In the genomic region with DNA sequence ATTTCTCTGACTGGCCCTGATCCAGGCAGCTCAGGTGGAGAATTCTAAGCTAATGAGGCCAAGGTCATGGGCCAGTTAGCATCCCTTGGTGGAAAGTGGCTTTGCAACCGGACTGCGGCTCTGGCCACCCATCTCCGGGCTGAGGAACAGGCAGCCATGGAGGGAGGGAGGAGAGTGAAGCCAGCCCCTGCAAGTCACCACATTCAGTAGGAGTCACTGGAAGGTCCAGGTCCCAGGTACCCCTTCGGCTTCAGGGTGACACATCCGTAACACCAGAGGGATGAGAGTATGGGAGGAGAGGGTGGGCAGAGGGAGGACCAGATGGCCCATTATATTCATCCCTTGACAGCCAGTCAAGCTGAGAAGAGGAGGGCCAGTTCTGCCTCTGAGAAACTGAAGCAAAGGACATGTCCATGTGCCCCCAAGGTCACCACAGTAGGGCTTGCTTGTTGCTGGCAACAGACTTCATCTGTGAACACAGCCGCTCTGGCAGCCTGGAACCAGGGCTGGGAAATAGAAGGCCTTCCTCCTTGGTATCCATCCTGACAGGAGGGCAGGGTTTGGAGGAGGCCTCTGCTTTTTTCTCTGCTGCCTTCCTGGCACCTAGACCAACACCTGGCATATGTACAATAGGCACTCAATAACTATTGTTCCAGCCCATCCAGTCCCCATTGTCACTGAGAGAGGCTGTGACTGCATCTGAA, we compare ENCODE assay signal across 12 mouse cellular contexts. TPM values are rescaled to one million over a fixed set of nuclear protein-coding genes. Genes with fewer than 3 reads are reported as not detected.
DNase-seq lines count a peak whose midpoint lies in the region; ATAC-seq and TF ChIP-seq lines count a peak whose summit lies in the region.
"Had no signal": no experiment of that assay in that cellular context is flagged by ENCODE, and none has a peak within 500 bp of the region (broad histone marks: within the 10 kb centered on the region; RNA-seq: fewer than 3 reads in every experiment).

No protein-coding gene starts in this region.

- H3K27ac ChIP-seq in heart, embryonic 15.5 days: peak overlapping the region; percentile 66
- H3K27ac ChIP-seq in cerebellum, adult 2 months (ENCODE audit: insufficient read depth, low read length): peak overlapping the region; percentile 5; the same call in 1 of the 2 replicates
- H3K27ac ChIP-seq in forebrain, embryonic 15.5 days (replicated peaks): peak overlapping the region; percentile 61
- H3K27ac ChIP-seq in midbrain, embryonic 16.5 days (ENCODE audit: low read length): peak overlapping the region; percentile 48

- peaks cover 43% of the 10 kb centered on the region for H3K4me1 ChIP-seq in heart, embryonic 15.5 days (replicated peaks)
- H3K4me1 ChIP-seq in cerebellum, adult 2 months (ENCODE audit: control insufficient read depth, insufficient read depth, low read length): peaks cover 16% of the 10 kb centered on the region
- H3K4me1 ChIP-seq in forebrain, embryonic 15.5 days: peaks cover 45% of the 10 kb centered on the region
- peaks cover 37% of the 10 kb centered on the region for H3K4me1 ChIP-seq in midbrain, embryonic 16.5 days (ENCODE audit: control insufficient read depth, insufficient read depth, low read length)

- 64% methylated on average over 6 of the region's 6 CpGs for WGBS in heart, embryonic 15.5 days
- WGBS in cerebellum, adult 2 months: 30% methylated on average over 6 of the region's 6 CpGs
- WGBS in forebrain, embryonic 15.5 days: 50% methylated on average over 6 of the region's 6 CpGs
- WGBS in midbrain, embryonic 16.5 days: 42% methylated on average over 6 of the region's 6 CpGs

- H3K4me2 ChIP-seq in heart, embryonic 15.5 days: no peak overlapping the region
- H3K4me2 ChIP-seq in forebrain, embryonic 15.5 days (replicated peaks): no peak overlapping the region
- H3K4me2 ChIP-seq in midbrain, embryonic 16.5 days (ENCODE audit: low read length): no peak overlapping the region

- no peak overlapping the region for H3K4me3 ChIP-seq in heart, embryonic 15.5 days
- no peak overlapping the region for H3K4me3 ChIP-seq in cerebellum, adult 2 months (replicated peaks; ENCODE audit: insufficient read depth, low read depth, low read length)
- H3K4me3 ChIP-seq in forebrain, embryonic 15.5 days: no peak overlapping the region
- H3K4me3 ChIP-seq in midbrain, embryonic 16.5 days (ENCODE audit: low read depth, low read length): no peak overlapping the region

- ATAC-seq in heart, embryonic 15.5 days (replicated peaks; ENCODE audit: insufficient number of reproducible peaks, insufficient read depth, low FRiP score, low read depth): no peak
- ATAC-seq in forebrain, embryonic 15.5 days (replicated peaks): no peak
- no peak for ATAC-seq in midbrain, embryonic 16.5 days
- ATAC-seq in inflammation-experienced regulatory T-cells, adult 6 months: no peak

- no peak for DNase-seq in heart, postnatal 4 days
- DNase-seq in cerebellum, adult 2 months: peak; percentile 55 to 68
- no peak for DNase-seq in layer of hippocampus, postnatal 10 days (ENCODE audit: low spot score in 2 of 2)
- no peak for DNase-seq in gastrocnemius, adult 18-20 months (ENCODE audit: low spot score)
- DNase-seq: kidney, adult 9 months had no signal

- no peaks in the 10 kb centered on the region for H3K27me3 ChIP-seq in heart, embryonic 15.5 days
- no peaks in the 10 kb centered on the region for H3K27me3 ChIP-seq in cerebellum, adult 2 months (ENCODE audit: control insufficient read depth, insufficient read depth, low read length)
- no peaks in the 10 kb centered on the region for H3K27me3 ChIP-seq in forebrain, embryonic 15.5 days
- no peaks in the 10 kb centered on the region for H3K27me3 ChIP-seq in midbrain, embryonic 16.5 days (ENCODE audit: control insufficient read depth, insufficient read depth, low read depth, low read length)

- no peak for TF ChIP-seq POLR2A in cerebellum, adult 2 months (IDR thresholded peaks at IDR 0.05; ENCODE audit: borderline replicate concordance, insufficient read depth, low read length)

- H3K9me3 ChIP-seq in heart, embryonic 15.5 days (replicated peaks): no peaks in the 10 kb centered on the region
- H3K9me3 ChIP-seq in forebrain, embryonic 15.5 days: no peaks in the 10 kb centered on the region
- no peaks in the 10 kb centered on the region for H3K9me3 ChIP-seq in midbrain, embryonic 16.5 days (replicated peaks; ENCODE audit: control insufficient read depth, low read length, poor library complexity, severe bottlenecking)

- no peak overlapping the region for H3K9ac ChIP-seq in heart, embryonic 15.5 days
- H3K9ac ChIP-seq in forebrain, embryonic 15.5 days (replicated peaks): no peak overlapping the region
- no peak overlapping the region for H3K9ac ChIP-seq in midbrain, embryonic 16.5 days (ENCODE audit: low read depth, low read length)

- H3K36me3 ChIP-seq in heart, embryonic 15.5 days: no peaks in the 10 kb centered on the region
- H3K36me3 ChIP-seq in forebrain, embryonic 15.5 days: no peaks in the 10 kb centered on the region
- H3K36me3 ChIP-seq in midbrain, embryonic 16.5 days (ENCODE audit: control insufficient read depth, insufficient read depth, low read length): no peaks in the 10 kb centered on the region

- no peak for TF ChIP-seq CTCF in cerebellum, adult 2 months (IDR thresholded peaks at IDR 0.05; ENCODE audit: borderline replicate concordance, insufficient read depth, low read depth, low read length)

RNA-seq across cellular contexts. Expression of gene Apol7a, which starts 43.9 kb away (rescaled TPM):
- polyA plus RNA-seq in heart, embryonic 15.5 days (2015; fragmentation: Nextera tagmentation; extraction: Ambion mirVana): 0.14 and 0.15 TPM in 2 replicates
- total RNA-seq in heart, postnatal 4 days (2021): under 1 TPM in 1 of 2 experiments, not detected in 1; 0.12 TPM
- 0.06 and 0.07 TPM in 2 replicates for polyA plus RNA-seq in cerebellum, adult 2 months (2012; rRNA removed)
- polyA plus RNA-seq in forebrain, embryonic 15.5 days (2015; fragmentation: Nextera tagmentation; extraction: Ambion mirVana): not detected in 2 replicates
- polyA plus RNA-seq in midbrain, embryonic 16.5 days (2015; fragmentation: Nextera tagmentation; extraction: Ambion mirVana): not detected in 2 replicates
- not detected for polyA plus RNA-seq in inflammation-experienced regulatory T-cells, adult 6 months (2017; shearing (Covaris generic))
- total RNA-seq in layer of hippocampus, postnatal 10 days (2021): under 1 TPM; 0.32 to 0.42 TPM
- 1 to 10 TPM in 1 of 2 experiments, under 1 TPM in 1; 0.76 to 1.1 TPM for total RNA-seq in gastrocnemius, adult 18-20 months (2021)
- total RNA-seq: megakaryocyte, adult 5-6 weeks; MEL had no signal
- polyA plus RNA-seq: thymus, postnatal 0 days had no signal

RNA-seq across cellular contexts. Expression of gene Rbfox2, which starts 48.2 kb away (rescaled TPM):
- polyA plus RNA-seq in heart, embryonic 15.5 days (2015; fragmentation: Nextera tagmentation; extraction: Ambion mirVana): 54.6 and 61.2 TPM in 2 replicates
- total RNA-seq in heart, postnatal 4 days (2021): 100 to 1,000 TPM; 175 to 186 TPM
- 177 and 188 TPM in 2 replicates for polyA plus RNA-seq in cerebellum, adult 2 months (2012; rRNA removed)
- polyA plus RNA-seq in forebrain, embryonic 15.5 days (2015; fragmentation: Nextera tagmentation; extraction: Ambion mirVana): 173 and 183 TPM in 2 replicates
- polyA plus RNA-seq in midbrain, embryonic 16.5 days (2015; fragmentation: Nextera tagmentation; extraction: Ambion mirVana): 165 and 177 TPM in 2 replicates
- not detected for polyA plus RNA-seq in inflammation-experienced regulatory T-cells, adult 6 months (2017; shearing (Covaris generic))
- 100 to 1,000 TPM; 232 to 253 TPM for total RNA-seq in layer of hippocampus, postnatal 10 days (2021)
- 10 to 100 TPM; 55.1 to 60.4 TPM for total RNA-seq in gastrocnemius, adult 18-20 months (2021)

RNA-seq across cellular contexts. Expression of gene Apol9a, which starts 55.9 kb away (rescaled TPM):
- 0.53 and 0.79 TPM in 2 replicates for polyA plus RNA-seq in heart, embryonic 15.5 days (2015; fragmentation: Nextera tagmentation; extraction: Ambion mirVana)
- under 1 TPM; 0.21 to 0.23 TPM for total RNA-seq in heart, postnatal 4 days (2021)
- 0.59 and 1.0 TPM in 2 replicates for polyA plus RNA-seq in cerebellum, adult 2 months (2012; rRNA removed)
- polyA plus RNA-seq in forebrain, embryonic 15.5 days (2015; fragmentation: Nextera tagmentation; extraction: Ambion mirVana): 0.11 and 0.19 TPM in 2 replicates
- not detected in 2 replicates for polyA plus RNA-seq in midbrain, embryonic 16.5 days (2015; fragmentation: Nextera tagmentation; extraction: Ambion mirVana)
- polyA plus RNA-seq in inflammation-experienced regulatory T-cells, adult 6 months (2017; shearing (Covaris generic)): 10 to 100 TPM in 1 of 3 experiments, 1 to 10 TPM in 1, under 1 TPM in 1; 0.49 to 10.2 (median 6.8) TPM
- under 1 TPM in 1 of 2 experiments, not detected in 1; 0.83 TPM for total RNA-seq in layer of hippocampus, postnatal 10 days (2021)
- total RNA-seq in gastrocnemius, adult 18-20 months (2021): not detected
- total RNA-seq: MEL had no signal

Comparison
In these comparisons a context has a peak if more than half of its experiments do, and no peak if none do; other contexts are left out.
1. H3K27ac ChIP-seq: peak in every context shown above with its lines; median percentile 66 in heart, embryonic 15.5 days; 61 in forebrain, embryonic 15.5 days; 48 in midbrain, embryonic 16.5 days; 5 in cerebellum, adult 2 months.
2. DNase-seq: peak in cerebellum, adult 2 months (2 of 2); none in heart, postnatal 4 days (single experiment), layer of hippocampus, postnatal 10 days (0 of 2) and gastrocnemius, adult 18-20 months (single experiment).
3. RNA of gene Rbfox2, which starts 48.2 kb away (polyA plus RNA-seq): 177 to 188 TPM in cerebellum, adult 2 months, 173 to 183 TPM in forebrain, embryonic 15.5 days, 165 to 177 TPM in midbrain, embryonic 16.5 days and 54.6 to 61.2 TPM in heart, embryonic 15.5 days; not detected in inflammation-experienced regulatory T-cells, adult 6 months; every median in the first group is over 10 times any median in the second.